Mouse (Mus musculus): Measurements from ENCODE around the gene Trpm3.
A peak's percentile ranks its signal among the peaks of the same experiment; 100 is the strongest.

GRCm38 (mm10) chr19:22916643-22917344 is 777.9 kb downstream of the Trpm3 start:
- TF ChIP-seq CTCF (IDR thresholded peaks at IDR 0.05) (peak; percentile 27; the same call in 1 of the 2 replicates), EP300 (IDR thresholded peaks at IDR 0.05) (peak; percentile 98)

Data from lung, postnatal 0 days (tissue).